In genomic region chr6:120159133-120159901, GRCm38 (mm10) we compare ENCODE assay signal across 9 mouse cellular contexts.
DNase-seq lines count a peak whose midpoint lies in the region; ATAC-seq lines count a peak whose summit lies in the region.
"Had no signal": no experiment of that assay in that cellular context is flagged by ENCODE, and none has a peak within 500 bp of the region (broad histone marks: within the 10 kb centered on the region; RNA-seq: fewer than 3 reads in every experiment).

No protein-coding gene starts in this region.

- no peak overlapping the region for H3K9ac ChIP-seq in kidney, embryonic 15.5 days
- H3K9ac ChIP-seq in limb, embryonic 15.5 days, result no peak overlapping the region
- H3K9ac ChIP-seq: liver, embryonic 13.5 days had no signal

- peak overlapping the region; percentile 70 for H3K27ac ChIP-seq in kidney, embryonic 15.5 days
- peak overlapping the region; percentile 77 for H3K27ac ChIP-seq in limb, embryonic 15.5 days

- H3K9me3 ChIP-seq in kidney, embryonic 15.5 days (replicated peaks), result no peaks in the 10 kb centered on the region
- H3K9me3 ChIP-seq in limb, embryonic 15.5 days, result no peaks in the 10 kb centered on the region
- H3K9me3 ChIP-seq: liver, embryonic 13.5 days had no signal

- peak; percentile 5 for DNase-seq in cerebellum, adult 9-10 months
- peak; percentile 14 for DNase-seq in cerebellum, adult 9-11 months
- peak; percentile 97 for DNase-seq in heart, adult 11 months
- no peak for DNase-seq in thymus, postnatal 14 days
- DNase-seq: liver, embryonic 13.5 days had no signal

- H3K27me3 ChIP-seq in kidney, embryonic 15.5 days, result no peaks in the 10 kb centered on the region
- H3K27me3 ChIP-seq in limb, embryonic 15.5 days, result no peaks in the 10 kb centered on the region

- H3K4me3 ChIP-seq in kidney, embryonic 15.5 days (replicated peaks), result no peak overlapping the region
- no peak overlapping the region for H3K4me3 ChIP-seq in limb, embryonic 15.5 days
- H3K4me3 ChIP-seq: liver, embryonic 13.5 days had no signal

- no peak for ATAC-seq in cerebellum, adult (ENCODE audit: insufficient number of reproducible peaks, low FRiP score, low TSS enrichment)
- ATAC-seq in kidney, embryonic 15.5 days (replicated peaks; ENCODE audit: low FRiP score), result no peak
- 0 out of 2 replicates have a peak, but pooled peaks have one; percentile 69 for ATAC-seq in limb, embryonic 15.5 days (ENCODE audit: insufficient number of reproducible peaks, low FRiP score, low TSS enrichment, low read depth)
- peak; percentile 28; the same call in 1 of the 2 replicates for ATAC-seq in monocyte, adult 5-6 weeks (replicated peaks; ENCODE audit: insufficient number of reproducible peaks, low FRiP score, low TSS enrichment, poor library complexity, severe bottlenecking)

- no peaks in the 10 kb centered on the region for H3K36me3 ChIP-seq in kidney, embryonic 15.5 days
- H3K36me3 ChIP-seq in limb, embryonic 15.5 days, result no peaks in the 10 kb centered on the region
- H3K36me3 ChIP-seq: liver, embryonic 13.5 days had no signal

- peak overlapping the region; percentile 12; the same call in 1 of the 2 replicates for H3K4me2 ChIP-seq in kidney, embryonic 15.5 days
- no peak overlapping the region for H3K4me2 ChIP-seq in limb, embryonic 15.5 days
- H3K4me2 ChIP-seq: liver, embryonic 13.5 days had no signal

- 52% methylated on average over 9 of the region's 9 CpGs for WGBS in kidney, embryonic 15.5 days
- 39% methylated on average over 9 of the region's 9 CpGs for WGBS in limb, embryonic 15.5 days

- H3K4me1 ChIP-seq in kidney, embryonic 15.5 days, result peaks cover 9% of the 10 kb centered on the region
- peaks cover 15% of the 10 kb centered on the region for H3K4me1 ChIP-seq in limb, embryonic 15.5 days

Comparison
In these comparisons a context has a peak if more than half of its experiments do, and no peak if none do; other contexts are left out.
1. ATAC-seq: peak in limb, embryonic 15.5 days (single experiment) and monocyte, adult 5-6 weeks (single experiment); none in cerebellum, adult (single experiment) and kidney, embryonic 15.5 days (single experiment).